Mouse (Mus musculus) cerebellum, adult 2 months (tissue): ENCODE measurements around the gene Itgb6. TPM values are rescaled to one million over a fixed set of nuclear protein-coding genes. Genes with fewer than 3 reads are reported as not detected.

Experiments
- DNase-seq, 2 experiments: peaks; one replicate each; pipeline ENCODE4 v3.0.0; 2021
- H3K27ac ChIP-seq: fragments of 200-500 bp; 2 replicates; pipeline ENCODE4 v1.5.1; 2012; ENCODE audit warnings: low read length, control low read depth, inconsistent platforms; ENCODE audit not compliant: insufficient read depth
- H3K27me3 ChIP-seq: fragments of 200-500 bp; 2 replicates; pipeline ENCODE4 v1.6.1; 2012; ENCODE audit warnings: inconsistent platforms, mild to moderate bottlenecking, low read length, moderate library complexity; ENCODE audit not compliant: control insufficient read depth, insufficient read depth
- H3K4me1 ChIP-seq: fragments of 200-500 bp; 2 replicates; pipeline ENCODE4 v1.6.1; 2011; ENCODE audit warnings: low read length; ENCODE audit not compliant: control insufficient read depth, insufficient read depth
- H3K4me3 ChIP-seq: fragments of 200-500 bp; replicated peaks from 2 replicates; pipeline ENCODE3; 2011; ENCODE audit warnings: mild to moderate bottlenecking, low read depth, low read length, control low read depth; ENCODE audit not compliant: insufficient read depth
- CTCF ChIP-seq: fragments of 200-500 bp; IDR thresholded peaks from 2 replicates; pipeline ENCODE4 v1.5.1; 2011; ENCODE audit warnings: low read depth, mild to moderate bottlenecking, control low read depth, low read length, moderate library complexity, borderline replicate concordance; ENCODE audit not compliant: insufficient read depth
- POLR2A ChIP-seq: fragments of 200-500 bp; IDR thresholded peaks from 2 replicates; pipeline ENCODE4 v1.6.1; 2011; ENCODE audit warnings: low read length, control low read depth, borderline replicate concordance; ENCODE audit not compliant: insufficient read depth
- WGBS: fragments of 180-500 bp; shearing (Covaris S2); methylation state at CpG from one replicate; pipeline ENCODE4 v1.1.7; 2018; 5-methylcytosine and 5-hydroxymethylcytosine counted together
- polyA plus RNA-seq: library from polyadenylated mRNA; depleted of rRNA; stranded (reverse); fragments of >200 nt; gene quantifications from 2 replicates; pipeline ENCODE4 v1.2.3, GENCODE M21; 2012; rRNA removed

Gene Itgb6
- polyA plus RNA-seq, 1 experiment = 0.28 TPM

GRCm38 (mm10) chr2:60552902-60553682, 169.4 kb downstream of the Itgb6 start, which contains the start of gene Pla2r1:
Pla2r1 (minus strand) TSS chr2:60553308.
- DNase-seq = peak; percentile 18 to 28
- peaks cover 14% of the 10 kb centered on the region for H3K4me1 ChIP-seq
- 12% methylated on average over 33 of the region's 33 CpGs for WGBS
- TF ChIP-seq POLR2A = no peak
- TF ChIP-seq CTCF = no peak; the same call in 1 of the 2 replicates
- H3K27ac ChIP-seq = peak within 1 kb of the TSS; percentile 42; the same call in 1 of the 2 replicates
- H3K4me3 ChIP-seq = peak within 1 kb of the TSS; percentile 45
- H3K27me3 ChIP-seq = no peaks in the 10 kb centered on the region

GRCm38 (mm10) chr2:60552177-60552901, 170.1 kb downstream of the Itgb6 start:
- WGBS = 35% methylated on average over 21 of the region's 21 CpGs
- Histone ChIP-seq H3K4me3 (no peak overlapping the region), H3K27me3 (no peaks in the 10 kb centered on the region), H3K4me1 (peaks cover 14% of the 10 kb centered on the region), H3K27ac (peak overlapping the region; percentile 42; the same call in 1 of the 2 replicates)
- TF ChIP-seq POLR2A (no peak), CTCF (no peak)
- DNase-seq = peak in 1 of 2 experiments; percentile 13

- Histone ChIP-seq H3K27me3 (no peaks in the 10 kb centered on the region), H3K27ac (no peak overlapping the region), H3K4me1 (peaks cover 14% of the 10 kb centered on the region), H3K4me3 (no peak overlapping the region)
- WGBS = 16% methylated on average over 2 of the region's 2 CpGs
- no peak for TF ChIP-seq POLR2A
- TF ChIP-seq CTCF = no peak
- DNase-seq = peak; percentile 21 to 28
Measured at GRCm38 (mm10) chr2:60551673-60552072, 170.8 kb downstream of the Itgb6 start.

- no peak overlapping the region for H3K27ac ChIP-seq
- 97% methylated on average over 8 of the region's 8 CpGs for WGBS
- peaks cover 14% of the 10 kb centered on the region for H3K4me1 ChIP-seq
- H3K27me3 ChIP-seq = no peaks in the 10 kb centered on the region
- TF ChIP-seq POLR2A (no peak), CTCF (no peak)
- no peak overlapping the region for H3K4me3 ChIP-seq
- DNase-seq = no peak
Measured at GRCm38 (mm10) chr2:60550521-60550920, 171.9 kb downstream of the Itgb6 start.

GRCm38 (mm10) chr2:60549851-60550250, 172.6 kb downstream of the Itgb6 start:
- whole genome bisulfite sequencing = 97% methylated on average over 2 of the region's 2 CpGs
- DNase-seq = no peak
- Histone ChIP-seq H3K27me3 (no peaks in the 10 kb centered on the region), H3K27ac (no peak overlapping the region), H3K4me1 (peaks cover 14% of the 10 kb centered on the region), H3K4me3 (no peak overlapping the region)
- TF ChIP-seq CTCF (no peak), POLR2A (no peak)

Other genes starting within 250 kb of the Itgb6 start
- gene Pla2r1, start 169.3 kb downstream of the Itgb6 start, polyA plus RNA-seq = 0.46 and 0.71 TPM in 2 replicates
- gene Rbms1, start 240.5 kb upstream of the Itgb6 start, polyA plus RNA-seq = 23.5 and 25.5 TPM in 2 replicates